Mouse (Mus musculus) heart, postnatal 0 days (tissue): ENCODE results near the gene Nr0b2.

Source experiments
- CTCF ChIP-seq: IDR thresholded peaks from 2 replicates; pipeline ENCODE4 v1.5.1; 2016; ENCODE audit warnings: antibody characterized with exemption, control low read depth, low read depth
- EP300 ChIP-seq: IDR thresholded peaks from 2 replicates; pipeline ENCODE4 v1.6.1; 2016; ENCODE audit warnings: antibody characterized with exemption, low read depth

- TF ChIP-seq CTCF: no peak
- TF ChIP-seq EP300: no peak
These were observed 14.1 kb downstream of the Nr0b2 start for GRCm38 (mm10) chr4:133567251-133567650.
